Mouse (Mus musculus): ENCODE measurements around the gene Rac3.

The Rac3 gene

GRCm38 (mm10) chr11:120706120-120706519, 15.2 kb upstream of the Rac3 start:
- DNase-seq (ENCODE audit: low spot score in 2 of 2), result no peak

GRCm38 (mm10) chr11:120707225-120707624, 14.0 kb upstream of the Rac3 start:
- DNase-seq (ENCODE audit: low spot score in 2 of 2), result no peak

GRCm38 (mm10) chr11:120707969-120708368, 13.3 kb upstream of the Rac3 start:
- no peak for DNase-seq (ENCODE audit: low spot score in 2 of 2)

GRCm38 (mm10) chr11:120709551-120709950, 11.7 kb upstream of the Rac3 start:
- DNase-seq (ENCODE audit: low spot score in 2 of 2), result no peak

- no peak for DNase-seq (ENCODE audit: low spot score in 2 of 2)
Measured at GRCm38 (mm10) chr11:120710672-120711071, 10.6 kb upstream of the Rac3 start.

GRCm38 (mm10) chr11:120711980-120712604, 9.2 kb upstream of the Rac3 start:
- DNase-seq (ENCODE audit: low spot score in 2 of 2), result no peak

GRCm38 (mm10) chr11:120712771-120713568, 8.3 kb upstream of the Rac3 start:
- peak; percentile 47 to 70 for DNase-seq (ENCODE audit: low spot score in 2 of 2)

- peak; percentile 94 to 98 for DNase-seq (ENCODE audit: low spot score in 2 of 2)
Measured at GRCm38 (mm10) chr11:120713580-120714518, 7.4 kb upstream of the Rac3 start, which contains the start of the genes Cenpx and Lrrc45. Cenpx (minus strand) TSS chr11:120713738. Lrrc45 (plus strand) TSS chr11:120713925.

- no peak for DNase-seq (ENCODE audit: low spot score in 2 of 2)
Measured at GRCm38 (mm10) chr11:120714546-120714945, 6.7 kb upstream of the Rac3 start.

GRCm38 (mm10) chr11:120715131-120715530, 6.1 kb upstream of the Rac3 start:
- no peak for DNase-seq (ENCODE audit: low spot score in 2 of 2)

- no peak for DNase-seq (ENCODE audit: low spot score in 2 of 2)
Measured at GRCm38 (mm10) chr11:120719242-120719641, 2.0 kb upstream of the Rac3 start.

GRCm38 (mm10) chr11:120719841-120720376, 1.4 kb upstream of the Rac3 start:
- no peak for DNase-seq (ENCODE audit: low spot score in 2 of 2)

- DNase-seq (ENCODE audit: low spot score in 2 of 2), result peak; percentile 87 to 96
Measured at GRCm38 (mm10) chr11:120720450-120720849, 820 bp upstream of the Rac3 start.

- DNase-seq (ENCODE audit: low spot score in 2 of 2), result no peak
Measured at GRCm38 (mm10) chr11:120722067-120722630, 879 bp downstream of the Rac3 start.

GRCm38 (mm10) chr11:120722761-120723382, 1.6 kb downstream of the Rac3 start:
- no peak for DNase-seq (ENCODE audit: low spot score in 2 of 2)

GRCm38 (mm10) chr11:120723509-120723908, 2.2 kb downstream of the Rac3 start:
- no peak for DNase-seq (ENCODE audit: low spot score in 2 of 2)

GRCm38 (mm10) chr11:120726243-120727168, 5.2 kb downstream of the Rac3 start:
- DNase-seq (ENCODE audit: low spot score in 2 of 2), result no peak

- DNase-seq (ENCODE audit: low spot score in 2 of 2), result no peak
Measured at GRCm38 (mm10) chr11:120727169-120727527, 5.9 kb downstream of the Rac3 start, which contains the start of gene Dcxr. Dcxr (minus strand) TSS chr11:120727281.

- no peak for DNase-seq (ENCODE audit: low spot score in 2 of 2)
Measured at GRCm38 (mm10) chr11:120727564-120727963, 6.3 kb downstream of the Rac3 start.

All from thymus, postnatal 10 days (tissue).